Mouse (Mus musculus) midbrain, embryonic 11.5 days (tissue): ENCODE measurements around the gene Prkcd. TPM values are rescaled to one million over a fixed set of nuclear protein-coding genes. Genes with fewer than 3 reads are reported as not detected.

Experiments
- ATAC-seq: fragments of 200-750 bp; cut with Nextera tagmentation; 2 replicates; pipeline ENCODE4 v1.8.0; 2017; ENCODE audit warnings: moderate TSS enrichment, moderate library complexity; ENCODE audit not compliant: low FRiP score
- DNase-seq: peaks from one replicate; pipeline ENCODE4 v3.0.0; 2015; ENCODE audit warnings: low spot score; ENCODE audit errors: missing footprints
- H3K27ac ChIP-seq: fragments of 300-500 bp; sonication (generic); 2 replicates; pipeline ENCODE4 v1.5.1; 2014; ENCODE audit warnings: low read depth, low read length
- H3K27me3 ChIP-seq: fragments of 300-500 bp; sonication (generic); 2 replicates; pipeline ENCODE4 v1.6.1; 2014; ENCODE audit warnings: mild to moderate bottlenecking, low read length, moderate library complexity, mixed read lengths; ENCODE audit not compliant: control insufficient read depth, insufficient read depth
- H3K36me3 ChIP-seq: fragments of 300-500 bp; sonication (generic); 2 replicates; pipeline ENCODE4 v1.6.1; 2014; ENCODE audit warnings: mild to moderate bottlenecking, low read length, moderate library complexity, mixed read lengths; ENCODE audit not compliant: control insufficient read depth, insufficient read depth
- H3K4me1 ChIP-seq: fragments of 300-500 bp; sonication (generic); 2 replicates; pipeline ENCODE4 v1.6.1; 2014; ENCODE audit warnings: low read length; ENCODE audit not compliant: control insufficient read depth, insufficient read depth
- H3K4me2 ChIP-seq: fragments of 300-500 bp; sonication (generic); 2 replicates; pipeline ENCODE4 v1.6.1; 2014; ENCODE audit warnings: mild to moderate bottlenecking, moderate library complexity
- H3K4me3 ChIP-seq: fragments of 300-500 bp; sonication (generic); 2 replicates; pipeline ENCODE4 v1.5.1; 2014; ENCODE audit warnings: low read depth, low read length
- H3K9ac ChIP-seq: fragments of 300-500 bp; sonication (generic); 2 replicates; pipeline ENCODE4 v1.6.1; 2014; ENCODE audit warnings: low read length
- H3K9me3 ChIP-seq: fragments of 300-500 bp; sonication (generic); 2 replicates; pipeline ENCODE4 v1.6.1; 2016; ENCODE audit warnings: low read length; ENCODE audit not compliant: control insufficient read depth
- WGBS: fragments of 180-500 bp; shearing (Covaris S2); extraction: QIAGEN DNeasy Blood & Tissue Kit; methylation state at CpG from one replicate; pipeline ENCODE4 v1.1.7; 2014; 5-methylcytosine and 5-hydroxymethylcytosine counted together
- polyA plus RNA-seq: library from polyadenylated mRNA; unstranded; fragments of >200 nt; fragmentation: Nextera tagmentation; extraction: Ambion mirVana; gene quantifications from 2 replicates; pipeline ENCODE4 v1.2.1, GENCODE M21; 2014

The Prkcd gene
- polyA plus RNA-seq, 1 experiment from 2014 or later: 20.1 TPM

DNA sequence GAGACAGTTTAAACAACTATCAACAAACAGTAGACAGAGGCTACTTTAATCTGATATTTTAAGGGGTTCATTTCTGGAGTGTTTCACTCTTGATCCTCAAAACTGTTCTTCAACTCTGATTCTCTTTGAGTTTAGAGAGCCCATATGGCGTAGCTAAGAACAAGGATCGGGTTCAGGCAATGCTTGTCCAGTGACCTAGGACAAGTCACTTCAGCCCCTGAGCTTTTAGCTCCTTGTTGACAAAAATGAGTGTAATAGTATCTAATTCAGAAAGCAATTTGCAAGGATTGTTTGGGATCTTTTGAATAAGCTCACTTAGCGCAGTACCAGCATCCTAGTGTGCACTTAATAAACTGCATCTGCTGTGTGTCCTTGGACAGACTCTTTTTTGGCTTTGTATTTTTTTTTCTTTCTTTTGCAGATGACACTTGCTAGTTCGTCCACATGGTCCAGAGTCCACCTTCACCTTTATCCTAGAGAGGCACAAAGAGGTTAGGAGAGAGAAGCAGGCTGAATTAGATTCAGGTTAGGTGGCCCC is 28.8 kb upstream of the Prkcd start:
- Histone ChIP-seq H3K27ac (no peak overlapping the region; the same call in 1 of the 2 replicates), H3K27me3 (no peaks in the 10 kb centered on the region), H3K4me3 (peak overlapping the region; percentile 84), H3K36me3 (no peaks in the 10 kb centered on the region), H3K9ac (peak overlapping the region; percentile 98), H3K4me1 (no peaks in the 10 kb centered on the region), H3K4me2 (peak overlapping the region; percentile 54), H3K9me3 (no peaks in the 10 kb centered on the region)
- DNase-seq: peak; percentile 91
- ATAC-seq: no peak
- 46% methylated on average over 4 of the region's 4 CpGs for WGBS

DNA sequence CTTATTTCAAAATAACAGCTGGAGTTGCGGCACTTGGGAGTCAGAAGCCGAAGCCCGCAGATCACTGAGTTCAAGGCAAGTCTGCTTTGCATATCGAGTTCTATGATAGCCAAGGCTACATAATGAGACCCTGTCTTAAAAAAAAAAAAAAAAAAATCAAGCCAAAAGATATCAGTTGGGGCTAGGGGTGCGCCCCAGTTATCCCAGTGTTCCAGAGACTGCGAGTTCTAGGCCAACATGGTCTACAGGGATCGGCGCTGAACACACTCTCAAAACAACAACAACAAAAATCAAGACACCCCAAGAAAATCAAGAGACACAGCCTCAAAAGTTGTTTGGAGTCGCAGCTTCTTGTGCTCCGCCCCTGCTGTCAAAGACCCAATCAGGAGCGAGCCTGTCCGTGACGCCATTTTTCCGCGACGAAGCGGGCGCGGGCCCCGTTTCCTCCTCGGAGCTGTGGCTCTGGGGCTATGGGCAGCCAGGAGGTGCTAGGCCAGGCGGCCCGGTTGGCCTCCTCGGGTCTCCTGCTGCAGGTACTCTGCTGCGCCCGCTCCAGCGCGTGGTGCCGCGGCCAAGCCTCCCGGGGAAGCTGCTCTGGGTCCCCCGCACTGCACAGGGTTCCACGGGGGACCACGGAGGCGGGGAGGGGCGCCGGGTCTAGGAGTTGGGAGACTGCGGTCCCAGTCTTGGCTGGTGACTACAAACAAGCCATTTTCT is 28.1 kb upstream of the Prkcd start, which contains the start of gene Rft1:
Gene Rft1 (plus strand): TSS at position 418 of the 717 bp plus-strand sequence.
- Histone ChIP-seq H3K27me3 (no peaks in the 10 kb centered on the region), H3K4me1 (no peaks in the 10 kb centered on the region), H3K9ac (peak within 1 kb of the TSS; percentile 98), H3K9me3 (no peaks in the 10 kb centered on the region), H3K36me3 (no peaks in the 10 kb centered on the region), H3K4me2 (peak within 1 kb of the TSS; percentile 54), H3K27ac (peak within 1 kb of the TSS; percentile 62), H3K4me3 (peak within 1 kb of the TSS; percentile 84)
- whole genome bisulfite sequencing: 2% methylated on average over 38 of the region's 38 CpGs
- ATAC-seq: peak; percentile 95
- peak; percentile 100 for DNase-seq

DNA sequence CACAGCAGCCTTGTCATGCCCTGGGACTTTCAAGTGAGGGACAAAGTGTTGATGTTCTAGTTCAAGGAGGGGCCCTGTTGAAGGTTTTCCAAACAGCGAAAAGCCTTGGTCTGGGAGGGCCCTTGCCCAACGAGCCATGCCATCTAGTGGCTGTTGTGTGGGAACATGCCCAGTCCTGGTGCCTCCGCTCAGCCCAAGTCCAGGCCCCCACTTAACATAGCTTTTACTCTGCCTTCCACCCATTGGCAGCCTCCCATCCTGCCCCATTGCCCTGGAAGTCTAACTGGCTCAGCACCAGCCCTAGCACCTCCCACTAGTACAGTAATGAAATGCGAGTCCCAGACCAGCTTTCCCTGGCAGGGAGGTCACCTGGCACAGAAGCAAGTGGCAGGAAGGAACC is 25.0 kb upstream of the Prkcd start:
- no peaks in the 10 kb centered on the region for H3K4me1 ChIP-seq
- ATAC-seq (no peak), DNase-seq (no peak)
- H3K4me3 ChIP-seq: no peak overlapping the region
- H3K9me3 ChIP-seq: no peaks in the 10 kb centered on the region
- WGBS: 30% methylated on average over 4 of the region's 4 CpGs
- H3K27ac ChIP-seq: no peak overlapping the region
- no peaks in the 10 kb centered on the region for H3K36me3 ChIP-seq
- H3K9ac ChIP-seq: no peak overlapping the region
- H3K4me2 ChIP-seq: no peak overlapping the region
- no peaks in the 10 kb centered on the region for H3K27me3 ChIP-seq

DNA sequence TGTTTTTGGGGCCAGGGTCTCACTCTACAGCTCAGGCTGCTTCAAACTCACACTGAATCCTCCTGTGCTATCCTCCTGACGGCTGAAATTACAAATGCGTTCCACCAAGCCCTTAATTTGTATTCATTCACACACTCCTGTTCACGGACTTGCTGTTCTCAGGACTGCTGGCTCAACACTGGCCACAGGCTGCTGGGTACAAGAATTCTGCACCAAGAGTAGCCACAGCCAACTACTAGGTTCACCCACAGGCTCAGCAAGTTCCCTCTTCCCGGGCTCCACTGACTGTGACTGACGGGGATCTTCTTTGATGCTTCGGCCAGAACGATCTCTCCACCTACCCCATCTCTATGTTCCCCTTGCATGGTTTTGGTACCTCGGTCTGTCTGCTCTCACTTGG is 23.7 kb upstream of the Prkcd start:
- WGBS: 79% methylated on average over 8 of the region's 8 CpGs
- Histone ChIP-seq H3K4me2 (no peak overlapping the region), H3K9ac (no peak overlapping the region), H3K9me3 (no peaks in the 10 kb centered on the region), H3K27me3 (no peaks in the 10 kb centered on the region), H3K4me3 (no peak overlapping the region), H3K27ac (no peak overlapping the region), H3K36me3 (no peaks in the 10 kb centered on the region), H3K4me1 (no peaks in the 10 kb centered on the region)
- DNase-seq (no peak), ATAC-seq (no peak)

DNA sequence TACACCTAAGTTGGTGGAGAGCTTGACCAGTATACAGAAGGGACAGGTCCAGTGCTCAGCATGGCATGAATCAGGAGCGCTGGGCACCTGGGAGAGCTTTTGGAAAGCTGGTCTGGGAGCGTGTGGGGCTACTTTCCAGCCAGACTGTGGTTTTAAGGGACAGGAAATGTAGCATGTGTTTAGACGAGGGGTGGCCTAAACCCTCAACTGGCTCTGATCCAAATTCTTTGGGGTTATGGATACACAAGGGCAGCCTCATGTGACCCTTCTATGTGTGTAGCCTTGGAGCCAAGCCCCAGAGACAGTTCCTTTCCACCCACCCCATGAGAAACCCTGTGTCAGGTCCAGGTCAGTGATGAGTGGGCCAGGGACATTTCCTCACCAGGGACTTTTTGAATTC is 22.5 kb upstream of the Prkcd start:
- Histone ChIP-seq H3K27me3 (no peaks in the 10 kb centered on the region), H3K4me2 (no peak overlapping the region), H3K9ac (no peak overlapping the region), H3K4me3 (no peak overlapping the region), H3K4me1 (no peaks in the 10 kb centered on the region), H3K36me3 (no peaks in the 10 kb centered on the region), H3K27ac (no peak overlapping the region), H3K9me3 (no peaks in the 10 kb centered on the region)
- no peak for ATAC-seq
- no peak for DNase-seq
- WGBS: 81% methylated on average over 3 of the region's 3 CpGs

DNA sequence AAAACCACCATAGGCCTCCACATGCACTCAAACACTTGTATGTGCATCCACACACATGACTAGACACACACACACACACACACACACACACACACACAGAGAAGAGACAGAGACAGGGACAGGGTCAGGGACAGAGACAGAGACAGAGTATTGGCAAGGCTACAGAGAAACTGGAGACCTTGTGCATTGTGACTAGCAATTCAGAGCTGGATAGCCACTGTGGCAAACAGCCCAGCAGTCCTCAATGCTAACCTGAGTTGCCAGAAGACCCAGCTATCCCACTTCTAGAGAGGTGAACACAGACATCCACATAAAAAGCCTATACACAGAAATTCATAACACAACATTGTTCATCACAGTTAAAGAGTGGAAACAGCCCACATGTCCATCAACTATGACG is 20.5 kb upstream of the Prkcd start:
- no peaks in the 10 kb centered on the region for H3K27me3 ChIP-seq
- H3K27ac ChIP-seq: no peak overlapping the region
- no peak overlapping the region for H3K4me2 ChIP-seq
- no peaks in the 10 kb centered on the region for H3K36me3 ChIP-seq
- H3K4me3 ChIP-seq: no peak overlapping the region
- DNase-seq (no peak), ATAC-seq (no peak)
- H3K9me3 ChIP-seq: no peaks in the 10 kb centered on the region
- H3K9ac ChIP-seq: no peak overlapping the region
- WGBS: 78% methylated on average over 1 of the region's 1 CpGs
- no peaks in the 10 kb centered on the region for H3K4me1 ChIP-seq

DNA sequence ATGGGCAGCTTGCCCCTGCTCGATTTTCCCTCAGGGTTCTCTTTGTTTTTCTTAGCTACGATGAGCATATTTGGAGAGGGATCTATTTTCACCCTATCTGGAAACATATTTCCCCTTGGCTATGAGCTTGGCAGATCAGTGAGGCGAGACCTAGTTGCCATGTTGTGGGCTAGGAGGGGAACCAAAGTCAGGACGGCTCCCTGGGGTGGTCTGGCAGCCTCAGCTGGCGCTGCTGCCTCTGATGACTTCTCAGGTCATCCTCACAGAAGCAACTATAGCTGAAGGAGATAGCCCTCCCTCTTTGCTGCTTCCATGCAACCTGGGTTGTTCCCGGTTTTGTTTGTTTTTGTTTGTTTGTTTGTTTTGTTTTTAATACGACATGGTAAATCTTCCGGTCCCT is 19.1 kb upstream of the Prkcd start:
- H3K9me3 ChIP-seq: no peaks in the 10 kb centered on the region
- no peaks in the 10 kb centered on the region for H3K4me1 ChIP-seq
- no peak overlapping the region for H3K4me2 ChIP-seq
- no peak overlapping the region for H3K4me3 ChIP-seq
- DNase-seq (no peak), ATAC-seq (no peak)
- H3K9ac ChIP-seq: no peak overlapping the region
- H3K27ac ChIP-seq: no peak overlapping the region
- no peaks in the 10 kb centered on the region for H3K27me3 ChIP-seq
- no peaks in the 10 kb centered on the region for H3K36me3 ChIP-seq
- 75% methylated on average over 8 of the region's 8 CpGs for WGBS

DNA sequence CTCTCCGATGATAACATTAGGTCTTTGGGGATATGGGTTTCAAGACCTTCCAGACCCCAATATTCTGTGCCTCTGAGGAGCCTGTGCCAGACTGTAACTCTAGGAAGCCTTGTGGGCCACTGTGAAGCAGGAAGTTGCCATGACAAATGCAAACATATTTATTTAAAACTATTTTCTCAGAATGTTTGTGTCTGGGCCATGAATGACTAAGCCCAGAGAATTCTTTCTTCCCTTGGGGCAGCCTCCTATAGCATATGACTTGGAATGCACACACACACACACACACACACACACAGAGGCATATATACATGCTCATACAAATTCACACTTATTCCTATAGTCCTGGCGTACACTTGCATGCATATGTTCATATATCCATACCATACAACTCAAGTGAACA is 18.0 kb upstream of the Prkcd start:
- WGBS: 87% methylated on average over 2 of the region's 2 CpGs
- ATAC-seq (no peak), DNase-seq (no peak)
- Histone ChIP-seq H3K27ac (no peak overlapping the region), H3K36me3 (no peaks in the 10 kb centered on the region), H3K9me3 (no peaks in the 10 kb centered on the region), H3K4me1 (no peaks in the 10 kb centered on the region), H3K27me3 (no peaks in the 10 kb centered on the region), H3K4me2 (no peak overlapping the region), H3K4me3 (no peak overlapping the region), H3K9ac (no peak overlapping the region)

DNA sequence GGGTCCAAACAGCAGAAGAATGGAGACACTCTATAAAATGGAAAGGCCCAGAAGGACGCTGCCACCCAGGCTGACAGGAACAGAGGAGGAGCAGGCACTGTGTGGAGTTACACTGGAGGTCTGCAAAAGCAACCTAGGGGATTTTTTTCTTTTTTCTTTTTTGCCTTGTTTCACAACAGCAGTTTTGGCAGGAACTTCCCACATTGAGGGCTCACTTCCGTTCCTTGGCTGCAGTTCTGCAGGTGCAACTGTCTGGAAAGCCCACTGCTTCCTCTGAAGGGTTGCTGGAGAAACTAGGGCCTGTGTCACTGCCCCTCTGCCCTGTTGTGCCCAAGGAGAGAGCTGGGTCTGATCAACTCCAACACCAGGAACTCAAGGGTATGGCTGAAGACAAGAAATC is 15.7 kb upstream of the Prkcd start:
- ATAC-seq (no peak), DNase-seq (no peak)
- Histone ChIP-seq H3K27ac (no peak overlapping the region), H3K9me3 (no peaks in the 10 kb centered on the region), H3K4me1 (no peaks in the 10 kb centered on the region; the same call in 1 of the 2 replicates), H3K36me3 (no peaks in the 10 kb centered on the region), H3K4me2 (no peak overlapping the region), H3K4me3 (no peak overlapping the region), H3K27me3 (no peaks in the 10 kb centered on the region), H3K9ac (no peak overlapping the region)
- 76% methylated on average over 2 of the region's 2 CpGs for WGBS
